Mouse (Mus musculus): ENCODE data around the gene Sec24b.

The Sec24b gene

DNA sequence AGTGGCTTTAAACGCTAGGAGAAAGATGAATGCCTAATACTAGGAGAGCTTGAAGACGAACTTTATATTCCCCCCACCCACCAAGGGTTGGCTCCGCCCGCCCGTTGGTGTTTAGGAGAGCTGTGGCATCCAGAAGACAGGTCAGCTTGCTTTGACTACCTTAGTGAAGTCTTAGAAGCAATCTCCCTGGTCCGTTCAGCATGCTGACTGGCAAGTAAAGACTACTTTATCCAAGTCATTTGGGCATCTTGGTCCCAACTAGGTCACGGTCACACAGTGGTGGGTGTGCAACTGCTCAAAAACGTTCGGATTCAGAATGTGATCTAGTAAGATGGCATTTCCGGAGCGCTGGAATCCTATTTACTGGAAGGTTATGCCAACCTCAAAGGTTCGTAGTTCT, at the start of gene Sec24b:
Gene Sec24b (minus strand): TSS at position 273 of the 400 bp plus-strand sequence.
- DNase-seq (ENCODE audit: extremely low spot score, low spot score), result peak; percentile 52

GRCm38 (mm10) chr3:130104471-130104870, 43.1 kb upstream of the Sec24b start:
- DNase-seq (ENCODE audit: extremely low spot score, low spot score), result no peak

- DNase-seq (ENCODE audit: extremely low spot score, low spot score), result no peak
These were observed 42.1 kb upstream of the Sec24b start for GRCm38 (mm10) chr3:130103486-130103885.

GRCm38 (mm10) chr3:130095160-130095781, 33.9 kb upstream of the Sec24b start:
- peak; percentile 30 for DNase-seq (ENCODE audit: extremely low spot score, low spot score)

DNA sequence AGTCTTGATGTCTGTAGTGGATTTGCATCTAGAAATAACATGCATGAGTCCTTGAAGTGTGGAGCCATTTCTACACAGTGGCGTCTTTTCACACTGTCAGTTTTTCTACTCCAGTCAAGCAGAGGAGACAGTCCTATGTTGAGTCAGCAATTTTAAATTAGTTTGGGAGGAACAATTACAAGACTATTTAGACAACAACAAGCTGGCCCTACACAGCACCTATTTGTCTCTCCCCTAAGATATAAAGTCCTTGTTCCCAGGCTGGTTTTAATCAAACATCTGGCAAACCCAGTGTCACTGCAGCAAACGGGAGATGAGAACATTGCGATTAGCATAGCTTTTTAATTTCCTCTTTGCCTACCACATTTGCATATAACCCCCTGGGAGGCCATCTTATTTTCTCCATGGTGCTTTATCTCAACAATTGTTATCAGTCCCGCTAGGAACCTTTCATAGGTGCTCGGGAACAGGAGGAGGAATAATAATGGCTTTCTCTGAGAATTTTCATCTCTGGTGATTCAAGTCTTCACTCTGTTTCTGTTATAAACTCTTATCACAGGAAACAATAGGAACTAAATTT, 32.9 kb upstream of the Sec24b start:
- no peak for DNase-seq (ENCODE audit: extremely low spot score, low spot score)

DNA sequence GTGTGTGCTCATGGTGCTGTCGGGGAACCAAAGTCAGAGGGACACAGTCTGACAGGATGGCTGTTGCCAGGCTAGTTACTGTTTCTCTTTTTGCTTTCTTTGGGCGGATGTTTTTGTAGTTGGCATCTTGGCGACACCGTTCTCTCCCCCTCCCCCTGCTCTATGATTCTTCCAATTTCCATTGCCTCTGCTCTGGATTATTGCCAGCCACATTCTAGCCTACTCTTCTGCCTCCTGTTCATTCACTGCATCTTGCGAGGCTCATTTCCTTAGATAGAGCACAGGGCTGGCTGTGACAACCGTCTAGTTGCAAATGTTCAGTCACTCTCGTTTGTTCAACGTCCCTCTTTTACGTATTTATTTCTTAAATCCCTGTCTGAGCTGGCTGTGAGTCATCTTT, 29.1 kb upstream of the Sec24b start:
- no peak for DNase-seq (ENCODE audit: extremely low spot score, low spot score)

DNA sequence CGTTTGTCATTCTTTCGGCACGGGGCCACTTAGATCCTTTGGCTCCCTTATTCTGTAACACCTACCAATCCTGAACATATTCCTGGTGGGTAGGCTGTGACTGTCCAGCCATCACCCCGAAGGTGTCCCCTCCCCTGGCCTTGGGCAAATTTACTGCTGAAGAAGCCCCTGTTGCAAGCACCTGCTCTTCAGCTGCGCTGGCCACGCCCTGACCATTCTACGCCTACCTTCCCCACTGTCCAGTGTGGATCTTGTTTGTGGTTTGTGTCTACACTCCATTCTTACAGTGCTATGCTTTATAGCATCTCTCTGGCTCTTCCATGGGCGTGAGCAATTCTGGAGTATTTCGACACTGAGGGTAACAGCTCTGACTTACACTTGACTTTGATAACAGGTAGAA, 27.3 kb upstream of the Sec24b start:
- DNase-seq (ENCODE audit: extremely low spot score, low spot score), result no peak

DNA sequence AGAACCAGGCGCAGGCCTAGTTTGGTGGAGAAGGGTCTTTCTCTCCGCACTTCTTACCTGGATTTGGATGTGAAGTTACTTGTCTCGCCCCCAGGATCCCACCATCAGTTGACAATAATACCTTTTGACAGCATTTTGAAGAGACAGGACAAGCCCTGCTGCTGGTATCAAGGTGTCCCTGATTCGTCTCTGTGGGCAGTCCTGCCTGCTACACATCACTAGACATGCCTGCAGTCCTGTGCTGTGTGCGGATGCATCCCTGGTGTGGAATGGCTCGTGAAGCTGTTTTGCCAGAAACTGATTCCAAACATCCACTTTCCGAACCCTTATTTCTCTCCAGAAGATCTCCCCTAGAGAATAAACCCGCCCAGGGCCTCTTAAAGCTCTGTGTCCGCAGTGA, 26.1 kb upstream of the Sec24b start:
- no peak for DNase-seq (ENCODE audit: extremely low spot score, low spot score)

DNA sequence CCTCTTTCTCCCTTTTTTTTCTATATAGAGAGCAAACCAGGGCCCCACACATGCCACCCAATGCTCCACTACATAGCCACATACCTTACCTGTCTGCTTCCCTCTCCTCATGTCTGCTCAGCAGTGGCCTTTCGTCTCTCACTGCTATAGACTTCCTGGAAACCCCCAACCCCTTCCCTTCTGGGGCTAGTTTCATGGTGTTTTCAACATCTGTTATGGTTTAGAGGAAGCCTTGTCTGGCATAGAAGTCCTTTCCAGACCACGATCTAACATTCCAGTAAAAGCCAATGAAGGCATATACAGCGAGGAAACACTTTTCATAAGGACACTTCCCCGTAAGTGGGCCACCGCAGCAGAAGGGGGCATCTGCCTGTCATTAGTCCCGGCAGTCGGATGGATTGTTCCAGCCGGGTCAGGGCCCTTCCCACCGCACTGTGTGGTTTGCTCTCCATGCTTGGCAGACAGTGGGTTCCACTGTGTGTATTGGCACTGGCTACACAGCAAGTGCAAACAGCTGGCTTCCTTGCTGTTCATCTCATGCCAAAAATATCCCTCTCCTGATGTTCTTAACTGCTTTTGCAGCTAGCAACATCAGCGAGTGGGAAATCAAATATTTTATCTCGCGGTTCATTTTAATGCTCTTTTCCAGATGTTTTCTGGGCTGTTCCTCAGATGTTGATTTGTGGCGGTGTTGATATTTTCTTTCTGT, 25.2 kb upstream of the Sec24b start:
- DNase-seq (ENCODE audit: extremely low spot score, low spot score), result no peak

- no peak for DNase-seq (ENCODE audit: extremely low spot score, low spot score)
These were observed 22.0 kb upstream of the Sec24b start for GRCm38 (mm10) chr3:130083312-130083711.

DNA sequence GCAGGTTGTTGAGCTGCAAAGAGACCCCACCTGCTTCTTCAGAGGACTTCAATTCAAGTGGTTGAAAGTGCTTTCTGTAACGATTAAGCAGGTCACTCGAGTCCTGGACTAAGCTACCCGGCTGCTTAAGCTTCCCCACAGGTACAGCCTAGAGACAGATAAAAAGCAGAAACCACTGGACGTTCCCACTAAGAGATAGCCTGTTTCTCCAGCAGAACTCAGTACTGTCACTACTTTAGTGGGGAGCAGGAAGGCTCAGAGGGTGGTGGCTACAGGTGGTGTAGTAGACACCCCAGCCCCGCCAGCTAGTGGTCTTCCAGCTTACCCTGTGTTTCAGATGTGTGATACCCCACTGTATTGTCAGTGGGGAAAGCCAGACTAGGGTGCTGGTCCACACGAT, 19.3 kb upstream of the Sec24b start:
- DNase-seq (ENCODE audit: extremely low spot score, low spot score), result no peak

DNA sequence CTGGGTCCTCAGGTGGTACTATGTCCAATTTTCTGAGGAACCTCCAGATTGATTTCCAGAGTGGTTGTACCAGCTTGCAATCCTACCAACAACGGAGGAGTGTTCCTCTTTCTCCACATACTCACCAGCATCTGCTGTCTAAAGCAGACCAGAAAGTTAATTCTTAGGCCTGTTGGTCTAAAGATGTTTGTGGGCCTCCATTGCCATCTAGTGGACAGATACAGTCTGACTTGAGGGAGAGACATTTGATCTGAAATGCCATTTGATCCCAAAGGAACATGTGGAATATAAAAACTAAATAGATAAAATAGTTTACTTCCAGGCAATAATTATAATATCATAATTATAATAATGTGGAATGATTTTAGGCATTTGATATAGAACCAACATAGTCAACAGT, 18.4 kb upstream of the Sec24b start:
- DNase-seq (ENCODE audit: extremely low spot score, low spot score), result peak; percentile 40

DNA sequence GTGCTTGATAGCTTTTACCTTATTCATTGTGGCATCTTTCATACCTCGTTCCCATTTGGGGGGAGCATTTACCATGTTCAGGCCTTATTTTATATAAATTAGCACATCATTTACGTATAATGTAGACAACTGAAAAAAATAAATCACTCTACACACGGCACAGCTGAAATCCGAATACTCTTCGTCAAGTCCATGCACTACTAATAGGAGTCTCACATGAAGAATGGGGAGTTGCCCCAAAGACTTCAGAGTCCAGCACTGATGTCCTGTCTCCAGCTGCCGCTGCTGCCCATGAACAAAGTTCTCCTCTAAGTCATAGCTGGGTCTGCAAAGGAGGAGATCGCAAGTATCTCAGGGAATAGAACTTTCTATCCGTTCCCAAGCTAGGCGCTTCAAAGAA, 15.9 kb upstream of the Sec24b start:
- no peak for DNase-seq (ENCODE audit: extremely low spot score, low spot score)

- no peak for DNase-seq (ENCODE audit: extremely low spot score, low spot score)
These were observed 14.4 kb upstream of the Sec24b start for GRCm38 (mm10) chr3:130075746-130076145.

DNA sequence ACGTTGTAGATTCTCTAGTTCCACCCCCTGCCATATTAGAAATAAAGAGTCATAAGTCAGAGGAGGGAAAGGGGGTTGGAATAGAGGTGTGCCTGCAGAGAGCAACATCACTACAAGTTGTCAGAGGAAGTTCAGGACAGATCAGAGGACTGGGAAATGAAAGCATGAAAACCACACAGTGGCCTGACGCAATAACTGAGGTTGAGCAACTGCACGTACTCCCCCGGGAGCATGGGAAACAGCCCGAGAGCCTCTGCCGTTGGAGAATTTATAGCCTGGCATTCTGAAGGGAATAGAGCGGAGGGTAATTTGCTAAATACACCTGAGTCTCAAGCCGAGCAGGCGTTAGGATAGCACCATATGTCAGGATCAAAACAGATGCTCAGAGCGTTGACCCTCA, 11.7 kb upstream of the Sec24b start:
- DNase-seq (ENCODE audit: extremely low spot score, low spot score), result no peak

DNA sequence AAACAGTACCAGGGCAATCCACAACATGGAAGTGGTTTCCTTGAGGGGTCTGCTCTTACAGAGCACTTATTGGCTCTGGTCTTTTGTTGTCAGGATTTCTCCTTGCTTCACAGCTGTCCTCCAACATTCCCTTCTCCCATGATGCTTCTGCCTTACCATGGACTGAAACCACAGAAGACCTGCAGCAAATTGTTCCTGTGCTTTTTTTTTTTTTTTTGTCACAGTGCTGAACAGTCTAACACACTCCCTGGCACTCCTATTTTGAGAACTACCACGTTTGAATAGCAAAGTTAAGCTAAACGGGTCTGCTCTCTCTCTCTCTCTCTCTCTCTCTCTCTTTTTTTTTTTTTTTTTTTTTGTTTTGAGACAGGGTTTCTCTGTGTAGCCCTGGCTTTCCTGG, 10.6 kb upstream of the Sec24b start:
- DNase-seq (ENCODE audit: extremely low spot score, low spot score), result no peak

GRCm38 (mm10) chr3:130060396-130061029, 840 bp downstream of the Sec24b start:
- peak; percentile 91 for DNase-seq (ENCODE audit: extremely low spot score, low spot score)

DNA sequence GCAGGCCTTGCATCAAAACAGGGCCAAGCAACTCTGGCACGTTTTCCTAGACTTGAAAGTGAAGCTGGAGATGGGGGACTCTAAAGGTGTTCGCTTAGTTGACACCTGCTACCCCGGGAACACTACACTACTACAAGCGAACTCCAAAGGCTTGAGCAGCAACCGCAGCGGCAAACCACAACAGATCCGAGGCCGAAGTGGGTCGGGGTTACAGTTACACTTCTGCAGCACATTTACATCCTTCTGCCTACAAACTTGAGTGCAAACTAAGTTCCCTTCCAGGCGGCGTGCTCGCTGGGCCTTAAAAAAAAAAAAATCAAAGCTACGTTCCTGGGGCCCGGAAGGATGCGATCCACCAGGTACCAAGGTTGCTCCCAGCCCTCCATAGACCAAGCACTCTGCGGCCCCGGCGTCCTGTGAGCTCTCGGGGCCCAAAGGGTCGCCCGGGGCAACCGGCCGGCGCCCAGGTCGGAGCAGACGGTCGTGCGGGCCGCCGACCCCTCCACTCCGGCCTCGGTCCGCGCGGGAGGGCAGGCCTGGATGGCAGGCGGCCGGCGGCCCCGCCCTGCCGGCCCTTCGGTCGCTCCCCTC, 1.5 kb downstream of the Sec24b start:
- DNase-seq (ENCODE audit: extremely low spot score, low spot score), result no peak

DNA sequence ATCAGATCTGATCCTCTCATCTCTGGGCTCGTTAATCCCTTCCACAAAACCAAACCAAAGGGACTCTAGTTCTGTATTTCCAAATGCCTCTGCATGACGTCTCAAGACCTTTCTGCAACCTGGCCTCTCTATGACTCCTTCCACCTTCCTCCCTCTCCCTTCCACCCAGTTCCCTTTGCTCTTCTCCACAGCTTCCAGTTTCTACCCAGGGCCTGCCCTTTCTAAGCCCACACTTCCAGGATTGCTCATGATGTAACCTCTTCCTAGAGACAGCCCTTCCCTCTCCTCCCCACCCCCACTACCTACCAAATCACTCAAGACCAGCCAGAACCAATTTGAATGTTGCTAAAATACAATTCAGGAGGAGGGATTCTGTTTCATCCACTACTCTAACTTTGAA, 2.9 kb downstream of the Sec24b start:
- DNase-seq (ENCODE audit: extremely low spot score, low spot score), result no peak

GRCm38 (mm10) chr3:130057569-130058345, 3.6 kb downstream of the Sec24b start:
- no peak for DNase-seq (ENCODE audit: extremely low spot score, low spot score)
